Mouse (Mus musculus): ENCODE results near the gene Scgb1b3.

The Scgb1b3 gene

DNA sequence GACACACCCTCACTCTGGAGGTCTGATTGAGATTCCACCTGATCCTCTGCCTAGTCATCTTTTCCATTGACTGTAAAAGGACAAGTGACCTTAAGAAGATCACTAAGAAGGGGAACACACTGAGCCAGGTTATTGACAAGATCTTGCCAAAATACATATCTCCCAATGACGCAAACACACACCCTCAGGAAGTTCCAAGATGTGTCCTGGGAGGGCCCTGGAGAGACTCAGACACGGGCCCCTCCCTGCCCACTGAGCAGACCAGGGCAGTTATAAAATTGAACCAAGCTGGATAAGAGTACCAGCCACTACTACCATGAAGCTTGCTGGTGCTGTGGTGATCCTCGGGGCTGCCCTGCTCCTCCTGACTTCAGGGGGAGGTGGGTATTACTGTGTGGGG is at the start of gene Scgb1b3:
TSS of gene Scgb1b3 (plus strand) at position 301 of the 400 bp plus-strand sequence.
- DNase-seq (ENCODE audit: low spot score), result no peak

DNA sequence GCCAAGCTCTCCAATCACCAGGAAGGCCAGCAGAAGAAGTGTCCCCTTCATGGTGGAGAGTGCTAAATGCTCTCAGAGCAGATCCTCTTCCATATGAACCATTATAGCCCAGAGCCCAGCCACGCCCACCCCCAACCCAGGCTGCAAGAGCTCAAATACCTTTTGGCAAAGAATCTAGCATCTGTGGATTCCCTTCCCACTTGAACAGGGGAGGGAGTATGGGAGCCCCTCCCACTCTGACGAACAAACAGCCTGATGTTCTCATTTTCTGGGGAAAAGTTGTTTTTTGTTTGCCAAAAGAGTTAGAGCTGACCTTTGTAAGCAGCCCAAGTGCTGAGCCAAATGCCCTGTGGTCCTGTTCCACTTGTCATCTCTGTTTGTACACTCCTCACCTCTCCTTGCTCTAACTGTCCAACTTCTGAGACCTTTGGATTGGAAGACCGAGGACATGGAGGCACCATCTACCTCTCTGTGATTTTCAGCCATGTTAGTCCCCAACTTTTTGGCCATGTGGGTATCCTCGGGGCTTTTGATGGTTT is 13.3 kb upstream of the Scgb1b3 start, which contains the start of gene Scgb2b3:
TSS of gene Scgb2b3 (minus strand) at position 51 of the 539 bp plus-strand sequence.
- DNase-seq (ENCODE audit: low spot score), result no peak
